Mouse (Mus musculus): ENCODE data around the gene Ndrg4. TPM values are rescaled to one million over a fixed set of nuclear protein-coding genes. Genes with fewer than 3 reads are reported as not detected.
A peak's percentile ranks its signal among the peaks of the same experiment; 100 is the strongest.

Gene Ndrg4
- polyA plus RNA-seq, 1 experiment from 2014 or later = 10.1 TPM

DNA sequence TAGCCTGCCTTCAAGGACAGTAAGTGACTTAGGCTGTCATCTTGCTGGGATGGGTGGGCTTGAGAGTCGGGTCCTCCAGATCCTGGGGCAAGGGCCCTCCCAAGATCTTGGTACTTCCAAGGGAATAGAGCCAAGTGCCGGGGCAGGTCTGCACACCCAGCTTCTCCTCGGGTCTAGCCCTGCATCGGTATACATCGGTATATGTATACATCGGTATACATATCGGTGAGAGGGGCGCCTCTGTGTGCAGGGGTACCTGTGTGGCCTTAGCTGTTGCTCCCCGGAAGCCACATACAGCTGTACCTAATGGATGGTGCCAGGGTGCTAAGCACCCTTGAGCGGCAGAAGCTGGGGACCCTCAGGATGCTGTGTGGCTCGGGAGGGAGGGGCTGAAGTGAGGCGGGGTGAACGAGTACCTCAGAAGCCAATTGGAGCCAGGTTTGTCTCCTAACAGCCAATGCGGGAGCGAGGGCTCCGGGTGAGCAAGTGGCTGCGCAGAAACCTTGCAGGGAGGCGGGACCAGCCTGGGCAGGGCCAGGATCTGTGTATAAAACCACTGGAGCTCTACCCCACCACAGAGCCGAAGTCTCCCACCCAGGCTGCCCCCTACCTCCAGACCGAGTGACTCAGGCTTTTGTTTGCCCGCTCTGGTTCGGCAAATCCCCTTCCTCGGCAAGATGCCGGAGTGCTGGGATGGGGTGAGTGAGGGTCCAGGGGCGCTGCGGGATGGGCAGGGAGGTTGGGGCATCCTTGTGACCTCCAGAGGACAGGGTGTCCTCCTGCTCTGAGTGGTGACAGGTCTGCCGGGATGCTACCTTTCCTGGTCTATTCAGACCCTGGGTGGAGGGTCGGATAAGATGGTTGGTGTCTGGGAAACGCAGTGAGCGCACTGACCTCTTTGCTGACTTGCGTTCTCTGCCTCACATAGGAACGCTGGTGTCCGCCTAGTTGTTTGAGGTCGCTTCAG lies 26.0 kb downstream of the Ndrg4 start:
- H3K27me3 ChIP-seq (replicated peaks; ENCODE audit: insufficient read depth, low read length) = 0 out of 2 replicates have a peak, but pooled peaks cover 6% of the 10 kb centered on the region
- WGBS = 5% methylated on average over 34 of the region's 34 CpGs
- H3K4me1 ChIP-seq (ENCODE audit: insufficient read depth, low read depth, low read length) = peaks cover 2% of the 10 kb centered on the region; the same call in 1 of the 2 replicates
- H3K36me3 ChIP-seq (ENCODE audit: insufficient read depth, low read length) = no peaks in the 10 kb centered on the region
- H3K4me3 ChIP-seq (ENCODE audit: low read depth, low read length) = peak overlapping the region; percentile 42
- peak; percentile 85 for DNase-seq (ENCODE audit: low spot score)
- 0 out of 2 replicates have a peak overlapping the region, but pooled peaks have one; percentile 23 for H3K9ac ChIP-seq (replicated peaks; ENCODE audit: low read depth)
- TF ChIP-seq CTCF (IDR thresholded peaks at IDR 0.05) = no peak
- TF ChIP-seq EP300 (IDR thresholded peaks at IDR 0.05) = no peak
- no peak overlapping the region for H3K27ac ChIP-seq (ENCODE audit: low read length)
- H3K9me3 ChIP-seq (ENCODE audit: low read length) = no peaks in the 10 kb centered on the region
- peak overlapping the region; percentile 92 for H3K4me2 ChIP-seq (replicated peaks; ENCODE audit: low read depth, low read length)
- ATAC-seq = peak; percentile 93

- Histone ChIP-seq H3K36me3 (ENCODE audit: insufficient read depth, low read length) (no peaks in the 10 kb centered on the region), H3K4me1 (ENCODE audit: insufficient read depth, low read depth, low read length) (peaks cover 2% of the 10 kb centered on the region; the same call in 1 of the 2 replicates), H3K9me3 (ENCODE audit: low read length) (no peaks in the 10 kb centered on the region), H3K27me3 (replicated peaks; ENCODE audit: insufficient read depth, low read length) (0 out of 2 replicates have a peak, but pooled peaks cover 3% of the 10 kb centered on the region), H3K9ac (replicated peaks; ENCODE audit: low read depth) (0 out of 2 replicates have a peak overlapping the region, but pooled peaks have one; percentile 23), H3K4me3 (ENCODE audit: low read depth, low read length) (peak overlapping the region; percentile 42), H3K27ac (ENCODE audit: low read length) (no peak overlapping the region), H3K4me2 (replicated peaks; ENCODE audit: low read depth, low read length) (peak overlapping the region; percentile 92)
- 4% methylated on average over 15 of the region's 15 CpGs for whole genome bisulfite sequencing
- peak; percentile 12; the same call in 1 of the 2 replicates for ATAC-seq
- no peak for DNase-seq (ENCODE audit: low spot score)
- TF ChIP-seq EP300 (IDR thresholded peaks at IDR 0.05) (no peak), CTCF (IDR thresholded peaks at IDR 0.05) (no peak)
These were observed 26.9 kb downstream of the Ndrg4 start for GRCm38 (mm10) chr8:95703461-95704260.

- Histone ChIP-seq H3K4me1 (ENCODE audit: insufficient read depth, low read depth, low read length) (peaks cover 2% of the 10 kb centered on the region; the same call in 1 of the 2 replicates), H3K9ac (replicated peaks; ENCODE audit: low read depth) (no peak overlapping the region), H3K27ac (ENCODE audit: low read length) (no peak overlapping the region), H3K4me3 (ENCODE audit: low read depth, low read length) (no peak overlapping the region), H3K4me2 (replicated peaks; ENCODE audit: low read depth, low read length) (no peak overlapping the region), H3K9me3 (ENCODE audit: low read length) (no peaks in the 10 kb centered on the region), H3K27me3 (replicated peaks; ENCODE audit: insufficient read depth, low read length) (no peaks in the 10 kb centered on the region), H3K36me3 (ENCODE audit: insufficient read depth, low read length) (no peaks in the 10 kb centered on the region)
- DNase-seq (ENCODE audit: low spot score) (no peak), ATAC-seq (no peak)
- 92% methylated on average over 3 of the region's 3 CpGs for WGBS
- TF ChIP-seq CTCF (IDR thresholded peaks at IDR 0.05) = no peak
- TF ChIP-seq EP300 (IDR thresholded peaks at IDR 0.05) = no peak
These were observed 27.8 kb downstream of the Ndrg4 start for GRCm38 (mm10) chr8:95704538-95704937.

- ATAC-seq (no peak), DNase-seq (ENCODE audit: low spot score) (no peak)
- H3K4me2 ChIP-seq (replicated peaks; ENCODE audit: low read depth, low read length) = no peak overlapping the region
- WGBS = 81% methylated on average over 7 of the region's 7 CpGs
- no peak overlapping the region for H3K27ac ChIP-seq (ENCODE audit: low read length)
- no peak overlapping the region for H3K9ac ChIP-seq (replicated peaks; ENCODE audit: low read depth)
- no peak for TF ChIP-seq EP300 (IDR thresholded peaks at IDR 0.05)
- no peak for TF ChIP-seq CTCF (IDR thresholded peaks at IDR 0.05)
- H3K9me3 ChIP-seq (ENCODE audit: low read length) = no peaks in the 10 kb centered on the region
- no peaks in the 10 kb centered on the region for H3K4me1 ChIP-seq (ENCODE audit: insufficient read depth, low read depth, low read length)
- H3K4me3 ChIP-seq (ENCODE audit: low read depth, low read length) = no peak overlapping the region
- no peaks in the 10 kb centered on the region for H3K27me3 ChIP-seq (replicated peaks; ENCODE audit: insufficient read depth, low read length)
- H3K36me3 ChIP-seq (ENCODE audit: insufficient read depth, low read length) = no peaks in the 10 kb centered on the region
These were observed 32.8 kb downstream of the Ndrg4 start for GRCm38 (mm10) chr8:95709579-95709978.

DNA sequence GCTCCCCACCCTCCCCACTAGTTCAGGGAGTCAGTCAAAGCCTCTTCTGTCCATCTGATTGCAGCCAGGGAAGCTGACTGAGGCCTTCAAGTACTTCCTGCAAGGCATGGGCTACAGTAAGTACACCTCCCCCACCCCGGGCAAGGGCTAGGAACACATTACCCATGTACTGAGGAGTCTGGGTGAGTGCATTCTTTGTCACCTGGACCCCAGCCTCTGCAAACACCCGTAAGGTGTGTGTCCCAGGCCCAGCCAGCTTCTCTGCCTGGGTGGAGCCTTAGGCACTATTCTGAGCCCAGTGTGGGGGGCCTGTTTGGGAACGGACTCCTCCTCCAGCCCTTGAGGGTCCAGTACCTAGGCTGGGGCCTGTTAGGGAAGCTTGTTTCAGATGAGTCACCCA lies 34.2 kb downstream of the Ndrg4 start:
- no peak overlapping the region for H3K27ac ChIP-seq (ENCODE audit: low read length)
- DNase-seq (ENCODE audit: low spot score) (peak; percentile 58), ATAC-seq (peak; percentile 57)
- 37% methylated on average over 3 of the region's 3 CpGs for WGBS
- TF ChIP-seq CTCF (IDR thresholded peaks at IDR 0.05) (no peak), EP300 (IDR thresholded peaks at IDR 0.05) (no peak)
- H3K27me3 ChIP-seq (replicated peaks; ENCODE audit: insufficient read depth, low read length) = no peaks in the 10 kb centered on the region
- no peak overlapping the region for H3K4me2 ChIP-seq (replicated peaks; ENCODE audit: low read depth, low read length)
- no peaks in the 10 kb centered on the region for H3K4me1 ChIP-seq (ENCODE audit: insufficient read depth, low read depth, low read length)
- no peaks in the 10 kb centered on the region for H3K36me3 ChIP-seq (ENCODE audit: insufficient read depth, low read length)
- no peak overlapping the region for H3K9ac ChIP-seq (replicated peaks; ENCODE audit: low read depth)
- H3K9me3 ChIP-seq (ENCODE audit: low read length) = no peaks in the 10 kb centered on the region
- H3K4me3 ChIP-seq (ENCODE audit: low read depth, low read length) = no peak overlapping the region

DNA sequence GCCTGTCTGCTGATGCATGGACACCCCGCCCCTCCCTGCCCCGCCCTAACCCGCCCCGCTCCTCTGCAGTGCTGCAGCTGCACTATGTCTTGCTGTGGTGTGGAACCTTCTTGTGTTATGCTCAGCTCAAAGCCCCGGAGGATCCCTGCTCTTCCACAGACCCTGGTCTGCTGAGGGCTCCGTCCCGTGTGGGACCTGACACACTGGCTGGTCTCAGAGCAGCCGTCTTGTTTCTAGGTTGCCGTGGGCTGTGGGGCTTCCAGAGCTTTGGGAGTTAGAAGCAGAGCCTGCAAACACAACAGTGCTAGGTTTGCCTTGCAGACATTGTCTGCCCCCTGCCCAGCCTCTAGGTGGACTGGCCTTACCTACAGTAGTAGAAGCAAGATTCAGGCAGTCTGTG lies 35.6 kb downstream of the Ndrg4 start:
- DNase-seq (ENCODE audit: low spot score) = no peak
- Histone ChIP-seq H3K9ac (replicated peaks; ENCODE audit: low read depth) (no peak overlapping the region), H3K9me3 (ENCODE audit: low read length) (no peaks in the 10 kb centered on the region), H3K27me3 (replicated peaks; ENCODE audit: insufficient read depth, low read length) (no peaks in the 10 kb centered on the region), H3K4me2 (replicated peaks; ENCODE audit: low read depth, low read length) (no peak overlapping the region), H3K4me3 (ENCODE audit: low read depth, low read length) (no peak overlapping the region), H3K27ac (ENCODE audit: low read length) (no peak overlapping the region), H3K4me1 (ENCODE audit: insufficient read depth, low read depth, low read length) (peaks cover 5% of the 10 kb centered on the region; the same call in 1 of the 2 replicates), H3K36me3 (ENCODE audit: insufficient read depth, low read length) (no peaks in the 10 kb centered on the region)
- WGBS = 78% methylated on average over 8 of the region's 9 CpGs
- TF ChIP-seq EP300 (IDR thresholded peaks at IDR 0.05) = no peak
- TF ChIP-seq CTCF (IDR thresholded peaks at IDR 0.05) = no peak
- no peak for ATAC-seq

All from lung, postnatal 0 days (tissue).